Mouse (Mus musculus): ENCODE measurements around the gene Gm6096.

DNA sequence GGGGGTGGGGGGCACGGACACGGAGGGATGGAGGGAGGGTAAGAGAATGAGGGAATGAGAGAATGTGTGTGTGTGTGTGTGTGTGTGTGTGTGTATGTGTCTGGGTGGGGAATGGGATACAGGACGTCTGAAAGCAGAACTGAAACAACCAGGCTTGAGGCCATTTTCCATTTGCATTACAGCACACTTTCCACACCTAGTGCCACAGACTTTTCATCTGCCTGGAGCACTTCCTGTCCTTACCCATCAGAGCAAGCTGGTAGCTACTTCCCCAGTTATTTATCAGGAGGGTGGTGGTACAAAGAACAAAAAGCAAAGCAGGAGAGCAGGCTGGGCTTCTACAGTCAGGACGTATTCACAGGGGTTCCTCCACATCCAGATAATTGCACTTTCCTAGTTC, 21.6 kb downstream of the Gm6096 start:
- no peak for TF ChIP-seq CTCF (IDR thresholded peaks at IDR 0.05; ENCODE audit: extremely low read depth, insufficient read depth, low read length)
- TF ChIP-seq POLR2A (IDR thresholded peaks at IDR 0.05; ENCODE audit: extremely low read depth, insufficient read depth, low read length), result no peak

All from cortical plate, adult 2 months (tissue).